Mouse (Mus musculus) forebrain, embryonic 13.5 days (tissue): ENCODE measurements around the gene Esyt1. TPM values are rescaled to one million over a fixed set of nuclear protein-coding genes. Genes with fewer than 3 reads are reported as not detected.

Source experiments
- ATAC-seq: fragments of 200-750 bp; cut with Nextera tagmentation; 2 replicates; pipeline ENCODE4 v1.8.0; 2017
- H3K27ac ChIP-seq: fragments of 300-500 bp; sonication (generic); 2 replicates; pipeline ENCODE4 v1.5.1; 2015; ENCODE audit warnings: inconsistent platforms, mild to moderate bottlenecking, moderate library complexity
- H3K27me3 ChIP-seq: fragments of 300-500 bp; sonication (generic); 2 replicates; pipeline ENCODE4 v1.6.1; 2015; ENCODE audit warnings: mild to moderate bottlenecking, inconsistent platforms
- H3K36me3 ChIP-seq: fragments of 300-500 bp; sonication (generic); 2 replicates; pipeline ENCODE4 v1.6.1; 2015; ENCODE audit warnings: mild to moderate bottlenecking, inconsistent platforms; ENCODE audit not compliant: poor library complexity, severe bottlenecking
- H3K4me1 ChIP-seq: fragments of 300-500 bp; sonication (generic); 2 replicates; pipeline ENCODE4 v1.6.1; 2015; ENCODE audit warnings: inconsistent platforms
- H3K4me2 ChIP-seq: fragments of 300-500 bp; sonication (generic); 2 replicates; pipeline ENCODE4 v1.6.1; 2015; ENCODE audit warnings: inconsistent platforms, mild to moderate bottlenecking, moderate library complexity
- H3K4me3 ChIP-seq: fragments of 300-500 bp; sonication (generic); 2 replicates; pipeline ENCODE4 v1.5.1; 2015; ENCODE audit warnings: mild to moderate bottlenecking, inconsistent platforms
- H3K9ac ChIP-seq: fragments of 300-500 bp; sonication (generic); 2 replicates; pipeline ENCODE4 v1.6.1; 2015; ENCODE audit warnings: mild to moderate bottlenecking, inconsistent platforms
- H3K9me3 ChIP-seq: fragments of 300-500 bp; sonication (generic); replicated peaks from 2 replicates; pipeline ENCODE4 v1.6.1; 2016; ENCODE audit warnings: inconsistent platforms
- WGBS: fragments of 180-500 bp; shearing (Covaris S2); methylation state at CpG from one replicate; pipeline ENCODE4 v1.1.7; 2015; 5-methylcytosine and 5-hydroxymethylcytosine counted together
- microRNA-seq: library from miRNA; unstranded; fragments of <30 nt; microRNA quantifications from one replicate; pipeline ENCODE4, GENCODE M21; 2016
- polyA plus RNA-seq: library from polyadenylated mRNA; unstranded; fragments of >200 nt; fragmentation: Nextera tagmentation; extraction: Ambion mirVana; gene quantifications from 2 replicates; pipeline ENCODE4 v1.2.1, GENCODE M21; 2015

Gene Esyt1
- polyA plus RNA-seq, 1 experiment from 2014 or later = 7.0 TPM

DNA sequence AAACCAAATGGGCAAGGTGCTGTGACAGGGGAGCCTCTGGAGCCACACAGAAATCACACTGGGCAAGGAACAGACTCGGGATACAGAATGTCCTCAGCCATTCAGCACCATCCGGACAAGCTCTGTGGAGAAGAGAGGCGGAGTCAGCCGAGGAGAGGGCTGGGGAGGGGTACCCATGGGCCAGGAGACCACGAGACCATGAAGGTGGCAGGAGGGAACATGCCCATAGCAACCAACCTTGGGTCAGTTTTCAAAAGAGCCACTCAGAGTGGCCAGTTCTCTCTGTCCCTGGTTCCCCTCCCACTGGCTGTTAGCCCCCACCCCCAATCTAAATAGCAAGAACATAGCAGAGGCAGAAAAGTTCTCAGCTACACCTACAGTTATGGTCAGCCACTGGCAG lies 34.8 kb downstream of the Esyt1 start:
- H3K9ac ChIP-seq = no peak overlapping the region
- no peaks in the 10 kb centered on the region for H3K27me3 ChIP-seq
- peaks cover 60% of the 10 kb centered on the region for H3K36me3 ChIP-seq
- no peak for ATAC-seq
- no peak overlapping the region for H3K4me2 ChIP-seq
- peaks cover 28% of the 10 kb centered on the region for H3K4me1 ChIP-seq
- H3K9me3 ChIP-seq = no peaks in the 10 kb centered on the region
- 46% methylated on average over 5 of the region's 5 CpGs for WGBS
- H3K4me3 ChIP-seq = 0 out of 2 replicates have a peak overlapping the region, but pooled peaks have one; percentile 6
- no peak overlapping the region for H3K27ac ChIP-seq

DNA sequence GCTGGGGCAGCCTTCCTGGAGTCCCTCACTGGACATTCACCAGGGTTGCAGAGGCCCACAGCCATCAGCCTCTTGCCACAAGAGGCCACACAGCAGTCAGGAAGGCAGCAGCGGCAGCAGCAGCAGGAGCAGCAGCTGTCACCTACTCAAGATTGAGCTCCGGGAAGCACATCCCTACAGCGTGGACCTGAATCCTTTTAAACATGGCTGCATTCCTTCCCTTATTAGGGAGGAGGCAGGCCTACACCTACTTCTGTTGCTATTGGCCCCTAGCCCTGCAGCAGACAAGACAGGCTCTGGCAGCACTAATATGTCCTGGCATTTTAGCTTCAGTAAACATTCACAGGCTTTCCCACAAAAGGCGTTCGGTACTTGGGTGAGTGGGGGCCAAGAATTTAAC lies 35.4 kb downstream of the Esyt1 start:
- H3K4me2 ChIP-seq = no peak overlapping the region
- no peak overlapping the region for H3K27ac ChIP-seq
- H3K9me3 ChIP-seq = no peaks in the 10 kb centered on the region
- H3K27me3 ChIP-seq = no peaks in the 10 kb centered on the region
- ATAC-seq = no peak
- 0 out of 2 replicates have a peak overlapping the region, but pooled peaks have one; percentile 18 for H3K9ac ChIP-seq
- H3K36me3 ChIP-seq = peaks cover 67% of the 10 kb centered on the region
- peaks cover 28% of the 10 kb centered on the region for H3K4me1 ChIP-seq
- 78% methylated on average over 5 of the region's 5 CpGs for WGBS
- H3K4me3 ChIP-seq = no peak overlapping the region

DNA sequence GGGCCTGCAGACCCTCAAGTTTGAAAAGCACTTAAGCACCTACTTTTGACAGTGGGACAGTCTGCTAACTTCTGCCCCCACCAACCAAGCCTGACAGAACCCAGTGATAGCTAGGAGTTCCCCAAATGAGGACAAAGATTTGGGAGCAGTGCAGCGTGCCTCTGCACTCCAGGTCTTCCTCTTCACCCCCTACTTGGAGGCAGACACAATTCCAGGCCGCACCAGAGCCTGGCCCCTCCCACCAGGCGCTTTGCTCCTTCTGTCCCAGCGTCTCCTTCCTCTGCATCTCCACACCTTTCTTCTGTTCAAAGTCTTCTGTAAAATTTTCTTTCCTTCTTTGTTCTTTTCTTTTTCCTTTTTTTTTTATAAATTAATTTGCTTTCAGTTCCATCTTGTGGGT lies 35.9 kb downstream of the Esyt1 start:
- H3K4me3 ChIP-seq = no peak overlapping the region
- 0 out of 2 replicates have a peak overlapping the region, but pooled peaks have one; percentile 18 for H3K9ac ChIP-seq
- ATAC-seq = no peak
- H3K27ac ChIP-seq = no peak overlapping the region
- H3K9me3 ChIP-seq = no peaks in the 10 kb centered on the region
- peaks cover 71% of the 10 kb centered on the region for H3K36me3 ChIP-seq
- H3K4me1 ChIP-seq = peaks cover 24% of the 10 kb centered on the region
- no peak overlapping the region for H3K4me2 ChIP-seq
- 67% methylated on average over 4 of the region's 4 CpGs for WGBS
- H3K27me3 ChIP-seq = no peaks in the 10 kb centered on the region

DNA sequence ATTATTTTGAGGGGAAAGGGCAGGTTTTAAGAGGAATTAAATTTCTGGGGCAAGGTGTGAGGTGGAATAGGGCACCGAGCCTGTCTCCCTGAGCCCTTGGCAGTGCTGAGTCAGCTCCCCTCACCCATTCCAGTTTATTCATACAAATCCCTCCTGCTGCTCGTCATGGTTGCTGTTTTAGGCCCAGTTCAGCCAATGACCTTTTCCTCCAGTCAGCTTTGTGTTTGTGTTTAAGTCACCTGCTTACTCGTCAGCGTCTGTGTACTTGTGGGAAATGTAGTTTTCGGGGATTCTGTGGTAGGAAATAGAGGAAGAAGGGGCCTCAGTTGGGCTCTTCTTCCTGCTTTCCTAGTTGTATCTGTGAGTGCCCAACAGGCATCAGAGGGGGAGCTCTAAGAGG lies 36.3 kb downstream of the Esyt1 start:
- Histone ChIP-seq H3K4me1 (peaks cover 20% of the 10 kb centered on the region), H3K27me3 (no peaks in the 10 kb centered on the region), H3K9me3 (no peaks in the 10 kb centered on the region), H3K27ac (no peak overlapping the region), H3K9ac (0 out of 2 replicates have a peak overlapping the region, but pooled peaks have one; percentile 18), H3K4me3 (no peak overlapping the region), H3K36me3 (peaks cover 75% of the 10 kb centered on the region), H3K4me2 (no peak overlapping the region)
- no peak for ATAC-seq
- 69% methylated on average over 5 of the region's 5 CpGs for WGBS

DNA sequence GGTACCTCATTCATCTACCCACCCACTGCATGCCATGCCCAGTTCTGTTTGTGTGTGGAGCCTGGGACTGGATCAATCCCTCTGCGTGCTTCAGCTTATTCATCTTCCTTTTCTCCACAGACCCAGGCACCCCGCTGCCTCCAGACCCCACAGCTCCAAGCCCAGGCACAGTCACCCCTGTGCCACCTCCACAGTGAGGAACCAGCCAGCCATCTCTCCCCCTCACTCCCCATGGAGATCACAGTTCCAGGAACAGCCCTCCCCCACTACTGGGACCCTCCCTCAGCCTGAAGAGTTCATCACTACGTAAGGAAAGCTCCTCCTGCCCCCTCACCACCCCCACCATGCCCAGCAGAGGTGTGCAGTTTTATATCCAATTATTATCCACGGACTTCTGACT lies 36.9 kb downstream of the Esyt1 start:
- no peak overlapping the region for H3K27ac ChIP-seq
- H3K4me2 ChIP-seq = no peak overlapping the region
- H3K4me3 ChIP-seq = no peak overlapping the region
- H3K36me3 ChIP-seq = peaks cover 81% of the 10 kb centered on the region
- ATAC-seq = no peak
- H3K4me1 ChIP-seq = peaks cover 19% of the 10 kb centered on the region
- WGBS = 88% methylated on average over 4 of the region's 4 CpGs
- no peak overlapping the region for H3K9ac ChIP-seq
- no peaks in the 10 kb centered on the region for H3K27me3 ChIP-seq
- H3K9me3 ChIP-seq = no peaks in the 10 kb centered on the region

DNA sequence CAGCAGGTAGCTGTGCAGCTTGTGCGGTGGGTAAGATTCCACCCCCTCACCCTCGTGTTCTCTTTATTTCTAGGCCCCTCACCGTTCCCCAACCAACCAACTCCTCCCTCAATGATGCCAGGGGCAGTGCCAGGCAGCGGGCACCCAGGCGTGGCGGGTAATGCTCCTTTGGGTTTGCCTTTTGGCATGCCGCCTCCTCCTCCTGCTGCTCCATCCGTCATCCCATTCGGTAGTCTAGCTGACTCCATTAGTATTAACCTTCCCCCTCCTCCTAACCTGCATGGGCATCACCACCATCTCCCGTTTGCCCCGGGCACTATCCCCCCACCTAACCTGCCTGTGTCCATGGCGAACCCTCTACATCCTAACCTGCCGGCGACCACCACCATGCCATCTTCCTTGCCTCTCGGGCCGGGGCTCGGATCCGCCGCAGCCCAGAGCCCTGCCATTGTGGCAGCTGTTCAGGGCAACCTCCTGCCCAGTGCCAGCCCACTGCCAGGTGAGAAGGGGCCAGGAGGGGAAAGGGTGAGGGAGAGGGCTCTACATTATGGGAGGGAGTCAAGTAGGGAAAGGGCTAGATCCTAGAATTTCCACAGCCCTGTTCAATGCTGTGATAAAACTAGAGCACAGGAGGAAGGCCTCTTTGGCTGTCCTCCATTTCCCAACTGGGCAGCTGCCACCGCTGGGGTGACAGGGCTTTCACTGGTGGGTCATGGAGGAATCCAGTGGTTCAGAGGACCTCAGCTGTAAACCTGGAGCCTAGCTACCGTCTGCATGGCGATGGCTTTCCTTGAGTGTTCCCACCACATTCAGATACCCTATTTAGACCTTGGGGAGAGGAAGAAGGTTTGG lies 37.6 kb downstream of the Esyt1 start:
- H3K27ac ChIP-seq = no peak overlapping the region; the same call in 1 of the 2 replicates
- H3K4me1 ChIP-seq = peaks cover 19% of the 10 kb centered on the region
- WGBS = 95% methylated on average over 22 of the region's 22 CpGs
- H3K9me3 ChIP-seq = no peaks in the 10 kb centered on the region
- H3K36me3 ChIP-seq = peaks cover 88% of the 10 kb centered on the region
- no peak overlapping the region for H3K4me3 ChIP-seq
- H3K9ac ChIP-seq = 0 out of 2 replicates have a peak overlapping the region, but pooled peaks have one; percentile 16
- ATAC-seq = no peak
- no peaks in the 10 kb centered on the region for H3K27me3 ChIP-seq
- H3K4me2 ChIP-seq = no peak overlapping the region

DNA sequence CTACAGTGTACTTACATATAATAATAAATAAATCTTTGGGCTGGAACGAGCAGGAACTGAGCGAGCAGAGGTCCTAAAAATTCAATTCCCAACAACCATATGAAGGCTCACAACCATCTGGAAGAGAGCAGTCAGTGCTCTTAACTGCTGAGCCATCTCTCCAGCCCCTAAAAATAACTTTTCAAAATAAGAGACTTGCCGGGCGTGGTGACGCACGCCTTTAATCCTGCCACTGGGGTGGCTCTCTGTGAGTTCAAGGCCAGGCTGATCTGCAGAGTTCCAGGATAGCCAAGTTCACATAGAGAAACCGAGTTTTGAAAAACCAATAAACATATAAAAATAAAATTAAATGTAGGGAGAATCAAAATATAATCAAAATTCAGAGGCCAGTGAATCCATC lies 39.3 kb downstream of the Esyt1 start:
- no peak for ATAC-seq
- Histone ChIP-seq H3K27me3 (no peaks in the 10 kb centered on the region), H3K27ac (no peak overlapping the region), H3K9me3 (no peaks in the 10 kb centered on the region), H3K4me3 (no peak overlapping the region), H3K9ac (no peak overlapping the region), H3K4me1 (peaks cover 4% of the 10 kb centered on the region), H3K4me2 (no peak overlapping the region), H3K36me3 (peaks cover 98% of the 10 kb centered on the region)
- 95% methylated on average over 7 of the region's 7 CpGs for WGBS

DNA sequence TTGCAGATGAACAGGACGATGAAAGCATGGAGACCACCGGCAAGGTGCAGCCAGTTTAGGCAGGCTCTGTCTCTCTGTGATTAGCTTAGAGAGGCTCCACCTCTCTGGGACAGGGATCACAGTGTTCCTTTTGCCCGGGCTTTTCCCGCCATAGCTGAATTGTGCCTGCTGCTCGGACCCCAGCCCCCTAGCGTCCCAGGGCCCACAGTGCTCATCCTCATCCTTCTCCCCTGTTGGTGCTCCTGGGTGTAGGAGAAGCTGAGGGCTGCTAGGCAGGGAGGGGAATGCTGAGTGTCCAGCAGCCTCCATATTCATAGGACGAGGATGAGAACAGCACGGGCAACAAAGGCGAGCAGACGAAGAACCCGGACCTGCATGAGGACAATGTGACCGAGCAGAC lies 51.3 kb downstream of the Esyt1 start:
- H3K27ac ChIP-seq = no peak overlapping the region
- H3K36me3 ChIP-seq = peaks cover 96% of the 10 kb centered on the region
- no peaks in the 10 kb centered on the region for H3K4me1 ChIP-seq
- no peak overlapping the region for H3K4me3 ChIP-seq
- 82% methylated on average over 12 of the region's 12 CpGs for WGBS
- no peak for ATAC-seq
- no peaks in the 10 kb centered on the region for H3K9me3 ChIP-seq
- no peaks in the 10 kb centered on the region for H3K27me3 ChIP-seq
- no peak overlapping the region for H3K9ac ChIP-seq
- no peak overlapping the region for H3K4me2 ChIP-seq

DNA sequence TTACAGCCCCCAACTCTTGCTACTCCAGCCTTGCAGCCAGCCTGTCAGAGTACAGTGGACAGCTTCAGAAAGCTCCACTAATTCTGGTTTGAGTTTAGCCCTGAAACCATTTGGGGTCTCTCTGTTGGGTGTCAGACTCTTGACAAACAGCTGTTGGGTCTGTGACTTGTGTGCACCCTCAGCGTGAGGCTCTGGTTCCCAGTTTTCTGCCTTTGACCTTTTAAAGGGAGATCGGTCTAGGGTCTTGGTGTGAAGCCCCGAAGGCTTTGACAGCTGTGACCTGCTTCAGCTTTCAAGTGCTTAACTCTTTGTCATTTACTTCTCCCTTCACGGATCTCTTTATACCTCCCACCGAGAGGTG lies 65.4 kb downstream of the Esyt1 start:
- no peaks in the 10 kb centered on the region for H3K9me3 ChIP-seq
- peak overlapping the region; percentile 99 for H3K9ac ChIP-seq
- peaks cover 42% of the 10 kb centered on the region for H3K36me3 ChIP-seq
- no peaks in the 10 kb centered on the region for H3K27me3 ChIP-seq
- H3K27ac ChIP-seq = peak overlapping the region; percentile 97
- 3% methylated on average over 5 of the region's 5 CpGs for WGBS
- H3K4me1 ChIP-seq = peaks cover 19% of the 10 kb centered on the region
- H3K4me2 ChIP-seq = peak overlapping the region; percentile 94
- no peak for ATAC-seq
- H3K4me3 ChIP-seq = peak overlapping the region; percentile 98

Small RNA genes within 50 kb of the gene (microRNA-seq; reads per million reads assigned to microRNA genes)
- gene Gm47275 = not detected
- gene Mir6916 = not detected

Other genes with a start within 250 kb of the Esyt1 start
- gene Il23a, start 227.1 kb downstream of the Esyt1 start, polyA plus RNA-seq = not detected in 2 replicates
- 32.0 and 35.0 TPM in 2 replicates for gene Pan2, start 222.5 kb downstream of the Esyt1 start, polyA plus RNA-seq
- 230 and 237 TPM in 2 replicates for gene Cnpy2, start 203.4 kb downstream of the Esyt1 start, polyA plus RNA-seq
- gene Cs, start 188.1 kb downstream of the Esyt1 start, polyA plus RNA-seq = 212 and 236 TPM in 2 replicates
- 16.4 and 22.8 TPM in 2 replicates for gene Coq10a, start 156.9 kb downstream of the Esyt1 start, polyA plus RNA-seq
- 12.0 and 14.6 TPM in 2 replicates for gene Ankrd52, start 148.8 kb downstream of the Esyt1 start, polyA plus RNA-seq
- 0.18 TPM in 1 of 2 replicates, not detected in the other for gene Slc39a5, start 124.6 kb downstream of the Esyt1 start, polyA plus RNA-seq
- gene Nabp2, start 114.4 kb downstream of the Esyt1 start, polyA plus RNA-seq = 153 and 156 TPM in 2 replicates
- 76.4 and 83.9 TPM in 2 replicates for gene Rnf41, start 114.2 kb downstream of the Esyt1 start, polyA plus RNA-seq
- gene Smarcc2, start 66.6 kb downstream of the Esyt1 start, polyA plus RNA-seq = 166 and 168 TPM in 2 replicates
- 740 and 741 TPM in 2 replicates for gene Myl6, start 31.7 kb downstream of the Esyt1 start, polyA plus RNA-seq
- 4.1 TPM in 2 replicates for gene Myl6b, start 27.2 kb downstream of the Esyt1 start, polyA plus RNA-seq
- gene Zc3h10, start 21.9 kb upstream of the Esyt1 start, polyA plus RNA-seq = 18.3 and 19.4 TPM in 2 replicates
- 2,951 and 3,131 TPM in 2 replicates for gene Rpl41, start 23.4 kb upstream of the Esyt1 start, polyA plus RNA-seq
- gene Pa2g4, start 40.1 kb upstream of the Esyt1 start, polyA plus RNA-seq = 173 and 186 TPM in 2 replicates
- gene Erbb3, start 63.8 kb upstream of the Esyt1 start, polyA plus RNA-seq = 0.12 and 0.28 TPM in 2 replicates
- 531 and 638 TPM in 2 replicates for gene Rps26, start 100.9 kb upstream of the Esyt1 start, polyA plus RNA-seq
- gene Ikzf4, start 120.1 kb upstream of the Esyt1 start, polyA plus RNA-seq = 7.3 and 8.1 TPM in 2 replicates
- gene Suox, start 148.2 kb upstream of the Esyt1 start, polyA plus RNA-seq = 9.3 and 10.8 TPM in 2 replicates
- gene Rab5b, start 170.4 kb upstream of the Esyt1 start, polyA plus RNA-seq = 88.3 and 93.1 TPM in 2 replicates
- gene Pmel, start 178.3 kb upstream of the Esyt1 start, polyA plus RNA-seq = 0.17 and 0.21 TPM in 2 replicates
- gene Cdk2, start 179.2 kb upstream of the Esyt1 start, polyA plus RNA-seq = 69.9 and 73.7 TPM in 2 replicates
- gene Dgka, start 219.0 kb upstream of the Esyt1 start, polyA plus RNA-seq = 3.0 and 3.6 TPM in 2 replicates
- gene Pym1, start 222.0 kb upstream of the Esyt1 start, polyA plus RNA-seq = 49.6 and 50.2 TPM in 2 replicates